In the genomic region with DNA sequence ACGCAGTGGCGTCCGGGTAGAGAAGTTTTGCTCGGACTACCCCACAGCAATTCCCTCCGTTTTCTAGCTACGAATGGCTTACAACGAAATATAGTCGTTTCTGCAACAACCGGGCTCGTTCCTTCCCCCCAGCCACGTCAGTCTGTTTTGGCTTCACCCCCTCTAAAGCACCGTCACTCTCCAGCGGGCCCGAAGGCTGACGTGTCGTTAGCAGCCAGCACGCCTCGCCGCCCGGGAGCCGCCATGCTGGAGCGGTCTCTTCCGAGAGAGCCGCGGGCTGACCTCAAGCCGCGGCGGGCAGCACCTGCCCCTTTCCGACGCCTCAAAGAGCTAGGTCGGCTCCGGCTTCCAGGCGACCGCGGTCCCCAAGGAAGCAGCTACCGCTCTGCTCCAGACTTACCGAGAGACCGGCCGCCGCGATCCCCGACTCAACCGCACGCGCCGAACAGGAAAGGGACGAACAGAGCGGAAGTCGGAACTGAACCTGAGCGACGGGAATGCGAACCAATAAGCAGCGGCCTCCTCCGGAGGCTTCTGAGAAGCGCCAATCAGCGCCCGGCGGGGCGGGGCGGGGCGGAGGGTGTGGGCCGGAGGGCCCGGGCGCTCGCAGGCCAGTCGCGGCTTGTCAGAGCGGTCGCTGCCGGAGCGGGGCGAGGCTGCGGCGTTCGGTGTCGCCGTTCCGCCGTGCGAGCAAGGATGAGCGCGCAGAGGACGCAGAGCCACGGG, we compare ENCODE assay signal across 8 mouse cellular contexts. TPM values are rescaled to one million over a fixed set of nuclear protein-coding genes. Genes with fewer than 3 reads are reported as not detected.
DNase-seq lines count a peak whose midpoint lies in the region; ATAC-seq and TF ChIP-seq lines count a peak whose summit lies in the region.

A gene (minus strand): TSS at position 501 of the 726 bp plus-strand sequence.
A gene (plus strand): TSS at position 575 of the 726 bp plus-strand sequence.

- ATAC-seq in frontal cortex, adult (ENCODE audit: low TSS enrichment), result peak; percentile 98
- ATAC-seq in lung, postnatal 0 days, result peak; percentile 100

- H3K4me2 ChIP-seq in lung, postnatal 0 days (replicated peaks; ENCODE audit: low read depth, low read length), result peak within 1 kb of the TSS; percentile 97

- peaks cover 32% of the 10 kb centered on the region for H3K4me1 ChIP-seq in hindbrain, embryonic 10.5 days (replicated peaks)
- H3K4me1 ChIP-seq in lung, postnatal 0 days (ENCODE audit: insufficient read depth, low read depth, low read length), result peaks cover 10% of the 10 kb centered on the region; the same call in 1 of the 2 replicates

- no peaks in the 10 kb centered on the region for H3K9me3 ChIP-seq in hindbrain, embryonic 10.5 days
- H3K9me3 ChIP-seq in lung, postnatal 0 days (ENCODE audit: low read length), result no peaks in the 10 kb centered on the region

- H3K4me3 ChIP-seq in hindbrain, embryonic 10.5 days, result peak within 1 kb of the TSS; percentile 90
- peak within 1 kb of the TSS; percentile 91 for H3K4me3 ChIP-seq in lung, postnatal 0 days (ENCODE audit: low read depth, low read length)

- peaks cover 56% of the 10 kb centered on the region for H3K36me3 ChIP-seq in hindbrain, embryonic 10.5 days
- no peaks in the 10 kb centered on the region for H3K36me3 ChIP-seq in lung, postnatal 0 days (ENCODE audit: insufficient read depth, low read length)

- H3K9ac ChIP-seq in lung, postnatal 0 days (replicated peaks; ENCODE audit: low read depth), result peak within 1 kb of the TSS; percentile 84

- H3K27ac ChIP-seq in hindbrain, embryonic 10.5 days, result peak within 1 kb of the TSS; percentile 96
- H3K27ac ChIP-seq in lung, postnatal 0 days (ENCODE audit: low read length), result peak within 1 kb of the TSS; percentile 94

- no peak for TF ChIP-seq EP300 in lung, postnatal 0 days (IDR thresholded peaks at IDR 0.05)

- no peaks in the 10 kb centered on the region for H3K27me3 ChIP-seq in hindbrain, embryonic 10.5 days (ENCODE audit: insufficient read depth, poor library complexity, severe bottlenecking)
- no peaks in the 10 kb centered on the region for H3K27me3 ChIP-seq in lung, postnatal 0 days (replicated peaks; ENCODE audit: insufficient read depth, low read length)

- TF ChIP-seq CTCF in lung, postnatal 0 days (IDR thresholded peaks at IDR 0.05), result no peak

- DNase-seq in MN1 (ENCODE audit: low spot score), result peak; percentile 100
- peak; percentile 97 for DNase-seq in cerebellum, adult 9-10 months
- DNase-seq in hindbrain, embryonic 10.5 days (ENCODE audit: low spot score), result peak; percentile 97
- DNase-seq in layer of hippocampus, adult 9-11 months, result peak; percentile 97
- DNase-seq in lung, postnatal 0 days (ENCODE audit: low spot score), result peak; percentile 98
- DNase-seq in ovary, postnatal 14 days (ENCODE audit: low spot score), result peak; percentile 98
- peak; percentile 99 for DNase-seq in thymus, postnatal 14 days

- WGBS in hindbrain, embryonic 10.5 days, result under 1% methylated on average over 84 of the region's 84 CpGs
- WGBS in lung, postnatal 0 days, result 2% methylated on average over 79 of the region's 84 CpGs

RNA-seq across cellular contexts. Expression of the first gene that starts in this region (rescaled TPM):
- 497 and 532 TPM in 2 replicates for polyA plus RNA-seq in hindbrain, embryonic 10.5 days (2016; fragmentation: Nextera tagmentation; extraction: Ambion mirVana)
- polyA plus RNA-seq in lung, postnatal 0 days (2015; fragmentation: Nextera tagmentation; extraction: Ambion mirVana), result 481 and 510 TPM in 2 replicates

RNA-seq across cellular contexts. Expression of the second gene that starts in this region (rescaled TPM):
- 33.9 and 35.6 TPM in 2 replicates for polyA plus RNA-seq in hindbrain, embryonic 10.5 days (2016; fragmentation: Nextera tagmentation; extraction: Ambion mirVana)
- 45.7 and 50.0 TPM in 2 replicates for polyA plus RNA-seq in lung, postnatal 0 days (2015; fragmentation: Nextera tagmentation; extraction: Ambion mirVana)

Comparison
In these comparisons a context has a peak if more than half of its experiments do, and no peak if none do; other contexts are left out.
1. Peak in every context shown above with its lines: DNase-seq, ATAC-seq, H3K4me3 ChIP-seq and H3K27ac ChIP-seq.